Mouse (Mus musculus) spleen, adult 12 weeks (tissue): ENCODE data around the gene Art3.

Source experiments
- DNase-seq: peaks from one replicate; pipeline ENCODE4 v3.0.0; 2022; ENCODE audit warnings: low spot score

The Art3 gene

DNA sequence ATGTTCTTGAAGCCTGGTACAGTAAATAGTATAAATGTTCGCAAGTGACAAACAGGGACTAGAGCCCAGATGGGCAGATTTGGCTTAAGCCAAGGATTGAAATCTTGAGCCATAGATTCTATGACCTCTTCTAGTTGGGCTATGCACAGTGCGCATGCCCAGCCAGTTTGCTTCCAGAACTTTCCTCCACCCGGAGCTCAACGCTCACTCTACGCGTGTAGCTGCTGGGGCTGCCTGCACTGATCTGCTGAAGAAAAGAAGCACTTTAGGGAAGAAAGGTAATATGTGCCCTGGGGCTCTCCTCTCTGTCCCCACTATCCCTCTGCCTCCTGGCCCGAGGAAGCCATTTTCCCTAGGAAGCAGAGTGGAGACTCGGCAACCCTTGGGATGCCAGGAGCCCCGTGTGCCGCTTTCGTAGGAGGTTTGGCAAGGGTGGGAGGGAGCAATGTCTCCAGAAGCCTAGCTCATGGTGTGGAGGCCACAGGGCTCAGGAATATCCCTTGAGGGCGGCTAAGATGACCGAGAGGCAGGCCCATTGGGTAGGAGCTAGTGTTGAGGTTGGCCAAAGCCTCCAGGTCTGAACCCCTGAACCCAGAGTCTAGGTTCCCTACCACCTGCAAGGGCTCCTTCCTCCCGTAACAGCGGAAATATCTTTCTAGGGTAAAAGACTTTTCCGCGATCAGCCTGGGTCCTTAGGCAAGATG lies at the start of gene Art3:
Art3 (plus strand) TSS at position 193 of the 704 bp plus-strand sequence.
- no peak for DNase-seq

DNA sequence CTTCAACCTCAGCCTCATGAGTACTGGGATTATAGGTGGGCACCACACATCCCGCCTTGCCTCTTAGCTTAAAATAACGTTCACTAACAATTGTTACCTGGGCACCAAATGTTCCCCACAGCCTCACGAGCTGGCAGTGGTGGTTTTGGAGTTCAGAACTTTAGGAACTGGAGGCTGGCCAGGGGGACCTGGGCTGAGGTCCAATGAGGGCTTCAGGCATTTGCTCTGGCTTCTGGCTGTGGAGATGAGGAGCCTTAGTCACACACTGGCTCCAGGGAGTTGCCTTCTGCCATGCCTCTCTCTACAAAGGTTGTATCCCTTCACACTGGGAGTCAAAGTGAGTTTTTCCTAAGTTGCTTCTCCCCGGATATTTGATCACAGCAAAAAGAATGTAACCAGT lies 49.1 kb upstream of the Art3 start:
- DNase-seq: no peak

DNA sequence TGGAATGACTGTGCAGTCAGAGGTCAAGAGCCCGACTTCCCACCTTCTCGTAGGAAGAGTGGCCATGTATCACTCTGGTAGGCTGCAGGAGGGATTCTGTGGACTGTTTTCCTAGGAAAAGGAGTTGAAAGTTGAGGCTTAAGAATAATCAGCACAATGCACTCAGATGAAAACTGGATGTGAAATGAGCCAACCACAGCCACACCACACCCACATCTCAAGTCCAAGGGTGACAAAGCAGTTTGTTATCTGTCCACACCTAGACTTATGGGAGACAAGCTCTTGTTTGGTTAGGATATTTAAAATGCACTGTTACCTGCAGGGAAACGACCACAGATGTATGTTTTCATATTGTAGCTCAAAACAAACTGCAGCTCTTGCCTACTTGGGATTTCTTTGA lies 48.5 kb upstream of the Art3 start:
- no peak for DNase-seq

DNA sequence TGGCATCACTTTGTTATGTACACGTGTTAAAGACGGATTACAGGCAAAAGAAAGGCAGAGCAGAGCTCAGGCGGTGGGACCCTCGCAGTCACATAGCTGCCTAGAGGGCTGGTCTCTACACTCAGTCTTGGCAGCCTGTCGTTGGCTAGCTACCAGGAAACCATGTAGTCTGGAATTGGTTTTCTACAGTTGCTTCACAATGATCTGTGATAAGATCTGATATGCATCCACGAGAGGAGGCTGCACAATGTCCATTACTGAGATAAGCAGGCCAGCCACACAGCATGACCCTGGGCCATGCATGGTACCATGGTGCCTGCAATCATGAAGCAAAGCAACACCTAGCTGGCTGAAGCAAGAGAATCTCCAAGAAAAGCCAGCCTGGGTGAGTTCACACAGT lies 43.8 kb upstream of the Art3 start:
- no peak for DNase-seq

DNA sequence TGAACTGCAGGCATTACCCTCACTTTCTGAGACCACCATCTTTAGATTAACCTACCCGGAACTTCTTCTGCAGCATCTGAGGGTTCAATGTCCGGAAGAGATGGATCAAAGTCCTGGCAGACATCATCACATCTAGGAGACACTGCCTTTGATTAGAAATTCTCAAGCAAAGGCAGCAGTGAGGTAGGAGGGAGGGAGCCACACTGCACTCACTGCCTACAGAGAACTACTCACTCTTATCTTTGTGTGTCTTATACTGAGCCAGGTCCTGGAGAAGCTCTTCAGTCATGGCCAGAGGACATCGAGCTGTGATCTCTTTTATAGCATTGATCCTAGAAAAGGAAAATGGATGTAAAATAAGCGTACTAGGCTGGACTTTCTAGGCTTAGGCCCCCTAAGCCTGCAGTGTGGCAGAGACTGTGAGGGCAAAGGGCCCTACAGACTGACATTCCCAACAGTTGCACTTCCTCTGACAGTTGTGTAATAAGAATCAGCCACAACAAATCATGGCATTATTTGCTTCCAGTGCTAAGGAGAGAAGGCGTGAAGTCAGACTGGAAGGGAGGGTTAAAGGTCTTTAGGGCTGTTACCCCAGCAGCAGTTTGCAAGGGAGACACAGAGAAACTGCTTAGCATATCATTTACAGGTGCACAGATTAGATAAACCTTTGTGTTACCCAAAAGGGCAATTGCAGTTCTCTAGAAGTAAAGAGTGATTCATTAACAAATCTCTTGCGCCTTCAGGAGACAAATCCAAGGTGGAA lies 39.8 kb upstream of the Art3 start:
- no peak for DNase-seq

DNA sequence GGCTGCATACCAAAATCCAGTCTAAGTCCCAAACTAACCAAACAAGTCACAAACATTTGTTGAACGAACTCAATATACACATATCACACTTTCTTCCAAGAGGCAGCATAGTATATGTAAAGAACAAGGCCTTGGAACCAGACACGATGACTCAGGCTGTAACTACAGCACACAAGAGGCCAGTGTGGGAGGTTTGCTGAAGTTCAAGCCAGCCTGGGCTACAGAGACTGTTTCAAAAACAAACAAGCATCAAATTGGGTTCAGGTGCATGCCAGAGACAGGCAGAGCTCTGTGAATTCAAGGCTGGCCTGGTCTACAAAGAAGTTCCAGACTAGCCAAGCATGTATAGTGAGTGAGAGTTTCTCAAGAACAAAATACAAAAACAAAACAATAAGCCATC lies 37.1 kb upstream of the Art3 start:
- DNase-seq: no peak

DNA sequence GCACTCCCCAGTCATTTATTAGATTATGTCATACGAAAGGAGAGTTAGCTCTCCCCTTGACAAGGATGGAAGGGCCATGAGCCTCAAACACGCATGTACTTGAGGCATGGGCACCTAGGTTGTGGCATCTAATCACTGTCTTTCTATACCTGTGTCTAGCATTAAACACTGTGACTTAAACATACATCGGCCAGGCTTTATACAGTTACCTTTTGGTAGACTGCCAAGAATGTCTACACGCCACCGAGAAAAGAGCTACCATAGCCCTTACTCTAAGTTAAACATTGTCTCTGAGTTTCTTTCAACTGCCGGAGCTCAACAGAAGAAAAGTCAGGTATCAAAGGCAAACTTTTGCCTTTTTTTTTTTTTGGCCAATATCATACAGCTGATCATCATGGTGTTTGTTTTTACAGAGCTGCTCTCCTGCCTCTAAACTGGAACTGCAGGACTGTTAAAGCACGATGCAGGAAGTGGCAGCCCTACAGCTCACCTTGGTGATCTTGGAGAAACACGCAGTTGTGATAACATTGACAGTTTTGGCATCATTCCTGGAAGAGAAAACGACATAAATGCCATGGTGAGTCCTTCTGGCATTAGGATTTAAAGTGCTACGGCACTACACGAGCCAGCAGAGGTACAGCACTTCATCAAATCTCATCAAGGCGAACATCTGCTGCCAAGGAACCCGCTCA lies 29.3 kb upstream of the Art3 start:
- DNase-seq: no peak

DNA sequence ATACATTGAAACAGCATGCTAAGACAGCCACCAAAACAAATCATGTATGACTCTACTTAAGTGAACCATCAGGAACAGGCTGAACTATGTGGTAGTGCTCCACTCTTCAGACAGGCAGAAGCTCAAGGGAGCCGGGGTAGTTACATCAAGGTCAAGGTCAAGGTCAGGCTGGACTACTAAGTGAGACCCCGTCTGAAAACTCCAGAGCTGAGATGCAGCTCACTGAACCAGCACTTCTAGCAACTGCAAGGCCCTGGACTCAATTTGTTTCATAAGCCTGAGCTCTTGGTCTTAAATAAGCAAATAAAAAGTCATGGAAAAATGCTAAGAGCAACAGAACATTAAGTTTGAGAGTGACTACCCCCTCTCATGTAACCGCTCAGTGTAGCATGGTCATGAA lies 27.3 kb upstream of the Art3 start:
- no peak for DNase-seq

DNA sequence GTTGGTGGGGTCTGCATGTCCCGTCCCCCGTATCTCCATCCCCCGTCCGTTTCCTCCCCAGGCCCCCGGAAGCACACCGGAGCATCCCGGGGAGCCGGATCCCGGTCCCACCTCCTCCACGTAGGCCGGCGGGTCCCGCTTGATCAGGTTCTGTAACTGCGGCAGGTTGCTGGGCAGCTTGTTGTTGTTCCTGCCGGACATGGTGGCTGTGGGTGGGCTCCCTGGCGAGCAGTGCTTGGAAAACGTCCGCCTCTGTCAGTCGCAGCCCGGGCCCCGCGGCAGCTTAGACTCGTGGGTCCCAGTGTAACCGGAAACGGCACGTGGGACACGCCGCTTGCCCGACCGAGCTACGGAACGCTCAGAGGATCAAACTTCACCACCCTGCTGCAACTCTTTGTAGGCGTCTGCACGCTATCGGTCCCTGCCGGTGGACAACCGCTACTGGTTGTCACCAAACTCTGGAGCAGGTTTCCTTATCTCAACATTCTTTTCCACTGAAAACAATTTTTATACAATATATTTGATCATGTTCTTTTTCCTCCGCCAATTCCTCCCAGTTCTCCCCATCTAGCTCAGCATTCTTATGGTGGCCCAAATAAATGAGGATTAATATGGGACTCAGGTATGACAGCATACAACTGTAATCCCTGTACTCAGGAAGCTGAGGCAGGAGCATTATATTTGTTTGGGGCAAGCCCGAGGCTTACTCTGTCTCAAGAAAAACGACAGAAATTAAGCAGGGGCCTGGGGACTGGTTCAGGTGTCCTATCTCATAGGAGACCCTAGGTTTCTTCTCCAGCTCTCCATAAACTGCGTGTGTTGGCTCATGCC lies 21.7 kb upstream of the Art3 start, which contains the start of gene Sdad1:
Sdad1 (minus strand) TSS at position 799 of the 831 bp plus-strand sequence.
- DNase-seq: peak; percentile 69

DNA sequence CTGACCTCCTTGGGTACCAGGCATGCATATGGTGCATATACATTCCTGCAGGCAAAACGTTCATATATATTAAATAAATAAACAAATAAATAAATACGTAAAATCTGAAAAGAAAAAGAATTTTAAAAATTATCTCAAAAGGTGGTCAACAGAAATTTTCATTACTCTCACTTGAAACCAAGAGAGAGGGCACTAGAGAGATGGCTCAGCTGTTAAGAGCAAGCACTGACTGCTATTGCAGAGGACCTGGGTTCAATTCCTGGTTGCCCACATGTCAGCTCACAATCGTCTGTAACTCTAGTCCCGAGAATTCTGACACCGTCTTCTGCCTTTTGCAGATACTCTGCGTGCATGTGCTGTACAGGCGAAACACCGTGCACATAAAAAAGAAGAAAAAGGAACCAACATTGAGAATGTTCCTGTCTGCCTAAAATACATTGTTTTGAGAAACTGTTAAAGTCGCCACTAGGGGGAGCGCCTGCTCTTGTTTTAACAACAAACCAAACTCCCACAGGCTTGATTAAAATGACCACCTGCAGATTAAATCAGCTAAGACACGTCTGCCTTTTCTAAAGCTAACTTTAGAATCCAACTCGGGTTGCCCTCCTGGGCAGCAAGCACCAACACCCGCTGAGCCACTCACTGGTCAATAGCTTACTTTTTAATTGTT lies 19.4 kb upstream of the Art3 start:
- DNase-seq: no peak

DNA sequence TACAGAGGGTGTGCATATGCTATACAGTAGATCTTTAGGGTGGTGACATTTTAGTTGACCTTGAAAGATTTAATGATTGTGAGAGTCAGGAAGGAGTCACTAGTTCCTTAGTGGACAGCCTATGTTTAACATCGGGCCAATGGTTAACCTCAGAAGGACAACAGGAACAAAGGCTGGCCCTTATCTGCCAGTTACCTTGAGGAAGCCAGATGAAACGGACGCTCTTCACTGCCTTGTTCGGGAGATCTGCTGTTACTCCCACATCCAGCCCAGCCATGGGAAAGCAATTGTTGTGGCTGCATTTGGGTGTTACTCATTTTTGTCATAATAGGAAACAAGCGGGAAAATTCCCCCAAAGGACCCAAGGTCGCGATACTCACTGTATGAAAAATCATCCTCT lies 17.9 kb upstream of the Art3 start:
- DNase-seq: no peak

DNA sequence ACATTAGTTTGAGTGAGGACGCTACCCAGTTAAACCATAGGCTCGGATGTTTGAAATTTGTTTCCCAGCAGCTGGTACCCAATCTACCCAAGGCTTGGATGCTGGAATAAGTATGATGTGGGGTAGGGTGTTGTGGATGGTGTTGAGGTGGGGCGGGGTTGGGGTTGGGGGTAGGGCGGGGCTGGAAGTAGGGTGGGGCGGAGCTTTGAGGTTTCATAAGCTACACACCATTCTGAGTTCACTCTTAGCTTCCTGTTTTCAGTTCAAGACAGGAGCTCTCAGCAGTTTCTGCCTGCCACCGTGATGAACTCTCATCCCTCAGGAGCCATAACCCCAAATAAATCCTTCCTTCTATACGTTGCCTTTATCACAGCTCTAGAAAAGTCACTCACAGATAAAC lies 13.5 kb upstream of the Art3 start:
- no peak for DNase-seq

DNA sequence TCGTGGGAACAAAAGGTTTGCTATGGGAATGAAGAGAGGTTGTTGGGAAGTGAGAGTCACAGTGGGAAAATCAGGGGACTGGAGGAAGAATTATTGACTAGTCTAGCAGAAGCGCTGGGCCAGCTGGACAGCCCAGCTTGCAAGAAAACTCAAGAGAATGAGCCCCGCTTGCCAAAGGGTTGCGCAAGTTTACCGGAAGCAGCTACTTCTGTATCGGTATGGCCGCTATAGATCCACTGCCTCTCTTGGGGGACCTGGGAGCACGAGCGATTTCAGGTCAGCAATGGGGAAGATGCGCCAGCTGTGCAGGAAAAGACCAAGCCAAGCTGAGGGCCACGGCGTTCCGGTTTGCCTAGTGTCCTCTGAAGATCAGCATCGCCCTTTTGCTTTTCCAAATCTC lies 13.0 kb upstream of the Art3 start:
- DNase-seq: no peak

DNA sequence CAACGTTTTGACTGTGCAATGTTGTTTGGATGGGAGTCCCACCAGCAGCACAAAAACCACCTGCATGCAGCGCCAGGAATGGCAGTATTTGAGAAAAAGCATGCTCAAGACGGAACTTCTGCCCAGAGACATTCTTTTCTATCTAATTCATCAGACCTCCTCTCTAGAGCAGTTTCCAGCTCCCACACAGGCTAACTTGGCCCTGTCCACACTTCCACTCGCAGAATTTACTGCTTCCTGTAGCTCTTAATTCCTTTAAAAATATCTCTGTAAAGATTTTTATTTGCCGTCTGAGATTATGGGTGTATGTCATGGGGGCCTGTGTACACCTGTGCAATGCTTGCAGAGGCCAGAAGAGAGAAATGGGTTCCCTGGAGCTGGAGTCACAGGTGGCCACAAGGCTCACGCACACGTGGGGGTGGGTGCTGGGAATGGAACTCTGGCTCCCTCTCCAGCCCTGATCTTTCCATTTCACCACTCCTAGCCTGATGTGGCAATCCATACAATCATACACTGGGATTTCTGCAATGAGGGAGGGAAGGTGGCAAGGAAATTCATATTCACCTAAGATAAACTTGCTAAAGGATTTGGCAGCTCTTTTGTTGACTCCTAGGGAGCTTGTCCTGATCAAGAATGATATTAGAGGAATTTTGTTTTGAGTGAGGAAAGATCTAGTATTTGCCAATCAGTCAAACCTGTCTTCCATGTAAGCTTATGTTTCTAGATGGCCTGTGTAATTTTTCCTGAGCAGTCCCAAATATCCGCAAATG lies 9.8 kb upstream of the Art3 start:
- DNase-seq: no peak

DNA sequence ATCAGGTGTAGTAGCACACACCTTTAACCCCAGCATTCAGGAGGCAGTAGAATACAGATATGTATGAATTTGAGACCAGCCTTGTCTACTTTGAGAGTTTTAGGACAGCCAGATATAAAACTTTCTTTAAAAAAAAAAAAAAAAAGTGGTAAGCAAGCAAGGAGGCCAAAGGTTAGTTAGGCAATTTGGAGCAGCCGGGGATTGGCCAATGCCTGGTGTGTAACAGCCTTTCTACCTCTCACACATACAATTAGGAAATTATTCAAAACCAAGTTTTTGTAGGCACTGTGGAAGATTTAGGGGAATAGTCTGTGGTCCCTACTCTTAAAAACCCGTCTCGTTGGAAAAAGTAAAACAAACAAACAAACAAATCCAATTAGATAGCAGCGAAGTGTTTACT lies 9.0 kb upstream of the Art3 start:
- DNase-seq: no peak

DNA sequence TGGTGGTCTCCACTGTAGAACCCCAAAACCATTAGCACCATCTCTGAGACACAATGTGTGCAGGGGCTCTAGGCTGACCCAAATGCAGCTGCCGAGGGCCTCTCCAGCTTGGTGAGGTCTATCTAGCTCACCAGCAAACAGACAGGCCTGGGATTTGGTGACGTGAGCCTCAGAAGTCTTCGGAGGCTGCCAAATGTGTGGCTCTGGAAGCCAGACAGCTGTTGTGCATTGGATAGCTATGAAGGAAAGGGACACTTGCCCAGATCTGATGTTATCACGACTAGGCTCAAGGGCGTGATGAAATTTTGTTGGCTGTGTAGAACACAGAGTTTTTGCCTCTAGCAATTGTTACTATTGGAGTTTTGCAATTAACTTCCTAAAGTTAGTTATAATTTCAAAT lies 8.4 kb upstream of the Art3 start:
- DNase-seq: no peak

DNA sequence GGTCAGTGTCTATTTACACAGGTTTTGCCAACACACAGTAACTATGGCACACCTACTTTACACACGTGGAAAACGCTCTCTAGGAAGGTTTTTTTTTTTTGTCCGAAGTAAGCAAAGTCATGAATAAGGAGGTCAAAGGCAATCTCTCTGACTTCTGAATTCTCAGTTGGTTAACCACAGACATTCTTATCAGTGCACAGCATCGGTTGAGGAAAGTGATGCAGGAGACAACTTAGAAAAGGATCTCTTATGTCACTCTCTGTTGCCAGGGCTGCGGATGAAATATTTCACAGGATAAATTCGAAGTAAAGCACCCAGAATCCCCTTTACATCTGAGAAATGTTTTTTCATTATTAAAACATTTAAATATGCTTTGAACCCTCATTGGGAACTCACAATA lies 4.3 kb upstream of the Art3 start:
- DNase-seq: no peak

DNA sequence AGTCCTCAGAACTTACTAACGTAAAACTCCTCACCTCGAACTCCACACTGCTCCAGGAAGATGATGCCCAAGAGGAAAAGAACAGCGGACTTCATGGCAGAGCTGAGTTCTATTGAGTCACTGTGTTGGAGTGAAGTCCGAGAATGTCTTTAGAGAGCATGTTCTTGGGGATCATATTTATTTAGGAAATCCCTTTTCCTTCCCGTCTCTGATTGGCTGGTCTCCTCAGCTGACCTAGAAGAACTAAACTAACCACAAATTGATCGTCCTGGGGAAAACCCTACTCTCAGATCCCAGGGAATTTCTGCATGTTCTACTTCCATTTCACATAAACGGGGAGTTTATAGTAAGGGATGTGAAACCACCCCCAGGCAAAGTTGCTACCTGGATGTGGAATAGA lies 3.7 kb upstream of the Art3 start, which contains the start of gene Cxcl9:
Cxcl9 (minus strand) TSS at position 151 of the 400 bp plus-strand sequence.
- no peak for DNase-seq

DNA sequence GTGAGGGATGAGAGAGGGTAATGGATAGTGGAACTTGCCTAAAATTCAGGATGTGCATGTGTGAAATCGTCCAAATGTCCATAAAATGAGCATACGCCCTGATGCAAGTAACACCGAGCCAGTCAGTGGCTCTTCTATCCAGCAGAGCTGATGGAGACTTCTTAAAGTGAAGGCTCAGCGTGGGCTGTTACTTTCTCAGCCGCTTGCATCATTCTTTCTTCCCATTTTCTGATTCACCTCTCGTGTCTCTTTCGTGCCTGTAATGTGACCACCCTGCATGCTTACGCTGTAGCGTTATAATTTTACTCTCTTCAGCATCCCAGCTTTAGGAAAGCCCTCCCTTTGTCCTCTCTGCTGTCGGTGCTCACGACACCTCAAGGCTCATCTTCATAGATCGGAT lies 505 bp upstream of the Art3 start:
- no peak for DNase-seq

DNA sequence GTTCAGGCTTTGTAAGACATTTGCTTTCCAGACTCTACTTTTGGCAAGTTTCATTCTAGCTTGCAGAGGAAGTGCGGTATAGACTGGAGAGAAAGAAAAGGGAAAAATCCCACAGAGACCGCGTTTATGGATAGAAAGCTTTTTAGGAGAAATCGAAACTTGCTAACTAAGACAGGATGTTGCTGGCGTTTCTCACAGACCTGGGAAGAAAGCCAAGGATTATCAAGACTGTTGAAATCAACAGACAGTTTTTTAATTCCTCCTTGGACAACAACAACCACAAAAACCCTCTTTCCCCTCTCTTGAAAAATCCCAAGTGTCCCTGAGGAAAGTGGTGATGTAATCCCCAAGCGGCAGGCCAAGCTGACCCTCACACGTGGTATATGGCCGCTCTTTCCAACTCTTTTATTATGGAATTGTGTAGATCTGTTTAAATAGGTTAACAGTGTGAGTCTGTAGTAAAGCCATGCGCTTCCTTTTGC lies 773 bp downstream of the Art3 start:
- DNase-seq: no peak

DNA sequence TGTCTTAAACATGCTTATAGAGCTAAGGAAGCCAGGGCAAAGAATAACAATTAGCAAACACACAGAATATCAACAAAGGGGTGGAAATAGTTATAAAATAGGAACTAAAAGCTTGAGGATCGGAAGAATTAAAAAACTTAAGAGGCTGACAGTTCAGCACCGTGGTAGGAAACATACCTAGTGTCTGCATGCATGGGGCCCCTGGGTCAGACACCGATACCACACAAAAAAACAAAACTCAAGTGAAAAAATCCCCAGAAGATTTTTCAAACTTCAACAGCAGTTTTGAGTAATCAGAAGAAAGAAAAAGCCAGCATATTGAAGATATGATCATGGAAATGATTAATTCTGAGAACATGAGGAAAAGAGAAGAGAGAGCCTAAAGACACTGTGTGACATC lies 5.1 kb downstream of the Art3 start:
- DNase-seq: no peak
